Mouse (Mus musculus) midbrain, embryonic 11.5 days (tissue): ENCODE results near the gene Cfap77. TPM values are rescaled to one million over a fixed set of nuclear protein-coding genes. Genes with fewer than 3 reads are reported as not detected.

Experiments used
- ATAC-seq: fragments of 200-750 bp; cut with Nextera tagmentation; 2 replicates; pipeline ENCODE4 v1.8.0; 2017; ENCODE audit warnings: moderate TSS enrichment, moderate library complexity; ENCODE audit not compliant: low FRiP score
- DNase-seq: peaks from one replicate; pipeline ENCODE4 v3.0.0; 2015; ENCODE audit warnings: low spot score; ENCODE audit errors: missing footprints
- H3K27ac ChIP-seq: fragments of 300-500 bp; sonication (generic); 2 replicates; pipeline ENCODE4 v1.5.1; 2014; ENCODE audit warnings: low read depth, low read length
- H3K27me3 ChIP-seq: fragments of 300-500 bp; sonication (generic); 2 replicates; pipeline ENCODE4 v1.6.1; 2014; ENCODE audit warnings: mild to moderate bottlenecking, low read length, moderate library complexity, mixed read lengths; ENCODE audit not compliant: control insufficient read depth, insufficient read depth
- H3K36me3 ChIP-seq: fragments of 300-500 bp; sonication (generic); 2 replicates; pipeline ENCODE4 v1.6.1; 2014; ENCODE audit warnings: mild to moderate bottlenecking, low read length, moderate library complexity, mixed read lengths; ENCODE audit not compliant: control insufficient read depth, insufficient read depth
- H3K4me1 ChIP-seq: fragments of 300-500 bp; sonication (generic); 2 replicates; pipeline ENCODE4 v1.6.1; 2014; ENCODE audit warnings: low read length; ENCODE audit not compliant: control insufficient read depth, insufficient read depth
- H3K4me2 ChIP-seq: fragments of 300-500 bp; sonication (generic); 2 replicates; pipeline ENCODE4 v1.6.1; 2014; ENCODE audit warnings: mild to moderate bottlenecking, moderate library complexity
- H3K4me3 ChIP-seq: fragments of 300-500 bp; sonication (generic); 2 replicates; pipeline ENCODE4 v1.5.1; 2014; ENCODE audit warnings: low read depth, low read length
- H3K9ac ChIP-seq: fragments of 300-500 bp; sonication (generic); 2 replicates; pipeline ENCODE4 v1.6.1; 2014; ENCODE audit warnings: low read length
- H3K9me3 ChIP-seq: fragments of 300-500 bp; sonication (generic); 2 replicates; pipeline ENCODE4 v1.6.1; 2016; ENCODE audit warnings: low read length; ENCODE audit not compliant: control insufficient read depth
- whole genome bisulfite sequencing: fragments of 180-500 bp; shearing (Covaris S2); extraction: QIAGEN DNeasy Blood & Tissue Kit; methylation state at CpG from one replicate; pipeline ENCODE4 v1.1.7; 2014; 5-methylcytosine and 5-hydroxymethylcytosine counted together
- polyA plus RNA-seq: library from polyadenylated mRNA; unstranded; fragments of >200 nt; fragmentation: Nextera tagmentation; extraction: Ambion mirVana; gene quantifications from 2 replicates; pipeline ENCODE4 v1.2.1, GENCODE M21; 2014

The Cfap77 gene
- polyA plus RNA-seq, 1 experiment from 2014 or later = 0.77 TPM

GRCm38 (mm10) chr2:29016599-29017587 lies 38.0 kb downstream of the Cfap77 start:
- H3K36me3 ChIP-seq = no peaks in the 10 kb centered on the region
- 52% methylated on average over 27 of the region's 27 CpGs for WGBS
- peak overlapping the region; percentile 43; the same call in 1 of the 2 replicates for H3K9ac ChIP-seq
- DNase-seq (peak; percentile 92), ATAC-seq (peak; percentile 73; the same call in 1 of the 2 replicates)
- peak overlapping the region; percentile 12; the same call in 1 of the 2 replicates for H3K4me2 ChIP-seq
- no peak overlapping the region for H3K4me3 ChIP-seq
- H3K27ac ChIP-seq = peak overlapping the region; percentile 50
- no peaks in the 10 kb centered on the region for H3K27me3 ChIP-seq
- H3K4me1 ChIP-seq = peaks cover 10% of the 10 kb centered on the region
- no peaks in the 10 kb centered on the region for H3K9me3 ChIP-seq

GRCm38 (mm10) chr2:29012523-29012922 lies 42.3 kb downstream of the Cfap77 start:
- H3K36me3 ChIP-seq = no peaks in the 10 kb centered on the region
- 77% methylated on average over 5 of the region's 5 CpGs for WGBS
- no peak overlapping the region for H3K9ac ChIP-seq
- H3K9me3 ChIP-seq = no peaks in the 10 kb centered on the region
- peak; percentile 47 for DNase-seq
- ATAC-seq = no peak
- H3K27ac ChIP-seq = no peak overlapping the region
- H3K27me3 ChIP-seq = no peaks in the 10 kb centered on the region; the same call in 1 of the 2 replicates
- no peak overlapping the region for H3K4me3 ChIP-seq
- peaks cover 21% of the 10 kb centered on the region for H3K4me1 ChIP-seq
- no peak overlapping the region for H3K4me2 ChIP-seq

GRCm38 (mm10) chr2:29007656-29008055 lies 47.2 kb downstream of the Cfap77 start:
- Histone ChIP-seq H3K27me3 (no peaks in the 10 kb centered on the region; the same call in 1 of the 2 replicates), H3K9ac (no peak overlapping the region)
- WGBS = 79% methylated on average over 6 of the region's 6 CpGs

DNA sequence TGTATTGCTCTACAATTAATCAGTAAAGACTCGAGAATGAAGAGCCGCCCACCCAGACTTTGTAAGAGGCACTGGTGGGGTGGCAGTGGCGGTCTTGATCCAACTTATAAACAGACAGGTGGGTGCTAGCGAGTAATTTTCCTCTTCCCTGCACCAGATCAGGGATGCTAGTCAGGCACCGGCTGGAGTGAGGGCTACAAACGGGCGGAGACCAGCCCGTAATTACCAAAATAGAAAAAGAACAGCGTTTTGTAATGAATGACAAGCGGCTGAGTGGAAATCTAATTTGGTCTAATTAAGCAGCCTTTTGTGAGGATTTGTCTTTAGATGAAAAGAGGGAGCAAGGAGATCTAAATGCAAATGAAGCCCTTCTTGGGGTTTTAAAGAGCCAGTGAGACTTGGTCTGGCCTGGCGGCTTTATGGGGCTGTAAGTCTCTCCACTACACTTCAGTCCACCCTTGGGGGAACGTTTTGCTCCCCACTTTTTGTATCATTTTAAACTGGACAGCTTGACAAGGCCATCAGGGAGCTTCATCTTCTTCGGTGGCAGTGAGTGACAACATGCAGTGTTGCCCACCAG lies 48.3 kb downstream of the Cfap77 start:
- DNase-seq = peak; percentile 82
- Histone ChIP-seq H3K27me3 (no peaks in the 10 kb centered on the region; the same call in 1 of the 2 replicates), H3K4me2 (no peak overlapping the region), H3K4me3 (no peak overlapping the region), H3K27ac (no peak overlapping the region), H3K9me3 (no peaks in the 10 kb centered on the region), H3K9ac (no peak overlapping the region), H3K36me3 (no peaks in the 10 kb centered on the region), H3K4me1 (peaks cover 17% of the 10 kb centered on the region)
- no peak for ATAC-seq
- 40% methylated on average over 13 of the region's 13 CpGs for WGBS

More at GRCm38 (mm10) chr2:29007656-29008055, 47.2 kb downstream of the Cfap77 start:
- DNase-seq (peak; percentile 73), ATAC-seq (no peak)
- no peaks in the 10 kb centered on the region for H3K9me3 ChIP-seq
- no peak overlapping the region for H3K4me2 ChIP-seq
- H3K36me3 ChIP-seq = no peaks in the 10 kb centered on the region
- H3K27ac ChIP-seq = no peak overlapping the region
- H3K4me3 ChIP-seq = no peak overlapping the region
- H3K4me1 ChIP-seq = peaks cover 17% of the 10 kb centered on the region

GRCm38 (mm10) chr2:29004037-29004436 lies 50.8 kb downstream of the Cfap77 start:
- WGBS = 63% methylated on average over 9 of the region's 9 CpGs
- Histone ChIP-seq H3K4me1 (0 out of 2 replicates have a peak, but pooled peaks cover 5% of the 10 kb centered on the region), H3K36me3 (no peaks in the 10 kb centered on the region), H3K4me3 (no peak overlapping the region), H3K9ac (no peak overlapping the region), H3K9me3 (no peaks in the 10 kb centered on the region), H3K4me2 (no peak overlapping the region), H3K27ac (no peak overlapping the region), H3K27me3 (no peaks in the 10 kb centered on the region)
- ATAC-seq = no peak
- DNase-seq = no peak

DNA sequence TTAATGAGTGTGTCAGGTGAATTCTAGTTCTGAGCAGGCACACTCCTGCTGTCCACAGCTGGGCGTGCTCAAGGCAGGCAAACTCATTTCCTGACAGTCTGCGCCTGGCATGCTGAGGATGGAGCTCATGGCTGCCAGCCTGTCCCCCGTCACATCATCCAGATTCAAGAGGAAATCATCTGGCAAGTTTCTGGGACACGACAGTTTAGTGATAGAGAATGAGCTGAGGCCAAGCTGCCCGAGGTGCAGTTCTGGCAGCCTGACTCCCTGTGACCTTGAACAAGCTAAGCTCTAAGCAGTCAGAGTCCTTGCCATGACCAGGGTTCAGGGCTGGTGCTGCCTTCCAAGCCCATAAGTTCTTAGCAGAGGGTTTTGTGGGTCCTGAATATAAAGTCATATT lies 56.6 kb downstream of the Cfap77 start:
- H3K4me2 ChIP-seq = no peak overlapping the region
- no peak overlapping the region for H3K9ac ChIP-seq
- H3K4me1 ChIP-seq = peaks cover 7% of the 10 kb centered on the region; the same call in 1 of the 2 replicates
- WGBS = 80% methylated on average over 5 of the region's 5 CpGs
- peak; percentile 2 for DNase-seq
- no peak for ATAC-seq
- no peaks in the 10 kb centered on the region for H3K9me3 ChIP-seq
- no peak overlapping the region for H3K4me3 ChIP-seq
- no peak overlapping the region for H3K27ac ChIP-seq
- no peaks in the 10 kb centered on the region; the same call in 1 of the 2 replicates for H3K27me3 ChIP-seq
- no peaks in the 10 kb centered on the region for H3K36me3 ChIP-seq

- Histone ChIP-seq H3K27me3 (no peaks in the 10 kb centered on the region; the same call in 1 of the 2 replicates), H3K27ac (no peak overlapping the region), H3K9ac (peak overlapping the region; percentile 12; the same call in 1 of the 2 replicates), H3K4me3 (no peak overlapping the region), H3K36me3 (no peaks in the 10 kb centered on the region), H3K4me1 (peaks cover 7% of the 10 kb centered on the region; the same call in 1 of the 2 replicates), H3K9me3 (no peaks in the 10 kb centered on the region), H3K4me2 (no peak overlapping the region)
- DNase-seq = peak; percentile 53
- ATAC-seq = 0 out of 2 replicates have a peak, but pooled peaks have one; percentile 24
- 47% methylated on average over 14 of the region's 14 CpGs for WGBS
Observed at GRCm38 (mm10) chr2:28997161-28997834, 57.6 kb downstream of the Cfap77 start.

DNA sequence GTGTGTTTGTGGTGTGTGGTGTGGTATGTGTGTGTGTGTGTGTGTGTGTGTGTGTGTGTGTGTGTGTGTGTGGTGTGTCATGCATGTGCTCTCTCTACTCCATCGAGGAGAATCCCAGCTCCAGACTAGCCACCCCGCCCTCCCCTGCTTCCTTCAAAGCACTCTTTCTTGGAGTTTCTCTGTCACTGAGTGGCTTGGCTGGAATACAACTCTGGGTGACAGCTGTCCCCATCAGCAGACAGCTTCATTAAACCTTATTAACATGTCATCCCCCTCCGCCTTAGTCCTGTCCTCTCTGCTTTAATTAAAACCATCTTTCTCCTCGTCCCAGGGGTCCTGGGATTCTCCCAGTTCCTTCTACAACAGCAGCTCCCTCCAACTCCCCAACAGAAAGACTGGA lies 59.4 kb downstream of the Cfap77 start:
- no peaks in the 10 kb centered on the region; the same call in 1 of the 2 replicates for H3K27me3 ChIP-seq

More for the DNA sequence above, 59.4 kb downstream of the Cfap77 start:
- Histone ChIP-seq H3K27ac (no peak overlapping the region), H3K4me1 (peaks cover 7% of the 10 kb centered on the region; the same call in 1 of the 2 replicates), H3K9me3 (no peaks in the 10 kb centered on the region), H3K9ac (no peak overlapping the region), H3K4me3 (no peak overlapping the region), H3K4me2 (no peak overlapping the region), H3K36me3 (no peaks in the 10 kb centered on the region)
- ATAC-seq = no peak
- 39% methylated on average over 4 of the region's 4 CpGs for WGBS
- DNase-seq = peak; percentile 73
